Mouse (Mus musculus): ENCODE measurements around the gene Gorasp2.
A peak's percentile ranks its signal among the peaks of the same experiment; 100 is the strongest.

The Gorasp2 gene

DNA sequence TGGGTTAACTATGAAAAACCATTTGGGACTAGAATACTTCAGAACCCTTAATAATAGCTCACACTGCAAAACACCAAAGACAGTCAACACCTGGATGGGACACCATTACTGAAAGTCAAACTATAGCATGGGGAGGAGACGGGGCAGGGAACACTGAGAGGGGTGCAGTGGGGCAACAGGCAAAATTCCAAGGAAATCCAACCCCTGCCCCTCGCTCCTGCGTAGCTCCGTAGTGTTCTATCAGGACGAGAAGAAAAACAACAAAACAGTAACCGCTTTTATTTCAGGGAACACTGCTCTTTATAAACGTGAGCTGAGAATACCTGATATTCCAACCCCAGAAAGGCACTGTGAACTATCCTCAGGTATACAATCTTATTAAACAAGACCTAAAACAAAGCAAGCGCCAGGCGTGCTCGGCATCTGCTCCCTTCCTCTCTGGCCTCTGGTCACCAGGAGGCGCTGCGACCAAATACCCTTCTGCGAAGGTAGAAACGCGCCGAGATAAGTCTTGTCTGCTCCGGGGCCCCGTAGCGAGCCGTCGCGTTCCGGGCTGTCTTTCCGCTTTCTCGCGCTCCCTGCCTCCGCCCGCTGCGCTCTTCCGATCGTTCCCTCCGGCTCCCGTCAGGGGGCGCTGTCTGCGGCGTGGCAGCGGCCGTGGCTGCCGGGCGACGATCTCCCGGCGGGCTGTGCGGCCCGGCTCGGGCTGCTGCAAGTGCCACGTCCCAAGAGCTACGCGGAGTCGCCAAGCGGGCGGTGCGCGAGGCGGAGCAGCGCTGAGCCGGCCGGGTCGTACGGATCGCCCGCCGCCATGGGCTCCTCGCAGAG lies at the start of gene Gorasp2:
TSS of gene Gorasp2 (plus strand) at position 690 of the 828 bp plus-strand sequence.
- DNase-seq, result peak; percentile 97

DNA sequence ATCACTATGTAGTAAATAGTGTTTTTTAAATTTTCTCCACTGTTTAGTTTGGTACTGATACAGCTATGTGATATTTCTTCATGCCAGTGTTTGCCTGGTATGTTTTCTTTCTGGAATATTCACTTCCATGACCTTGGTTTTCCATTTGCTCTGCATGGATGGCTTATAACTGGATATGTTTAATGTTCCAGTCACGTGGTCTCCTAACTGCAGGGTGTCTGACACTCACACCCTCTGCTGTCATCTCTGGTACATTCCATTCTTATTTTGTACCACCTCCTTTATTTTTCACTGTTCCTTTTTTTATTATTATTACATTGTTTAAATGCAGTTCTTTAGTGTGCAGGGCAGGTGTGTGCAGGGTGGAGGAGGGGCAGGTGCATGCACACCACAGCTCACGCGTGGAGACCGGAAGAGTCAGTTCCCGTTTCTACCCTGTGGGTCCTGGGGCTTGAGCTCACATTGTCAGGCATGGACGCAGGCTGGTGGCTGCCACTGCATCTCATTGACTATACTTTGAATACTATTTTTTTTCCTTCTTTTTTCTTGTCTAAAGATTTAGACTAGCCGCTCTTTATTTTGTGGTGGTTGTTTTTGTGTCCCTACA lies 46.5 kb upstream of the Gorasp2 start:
- DNase-seq, result no peak

DNA sequence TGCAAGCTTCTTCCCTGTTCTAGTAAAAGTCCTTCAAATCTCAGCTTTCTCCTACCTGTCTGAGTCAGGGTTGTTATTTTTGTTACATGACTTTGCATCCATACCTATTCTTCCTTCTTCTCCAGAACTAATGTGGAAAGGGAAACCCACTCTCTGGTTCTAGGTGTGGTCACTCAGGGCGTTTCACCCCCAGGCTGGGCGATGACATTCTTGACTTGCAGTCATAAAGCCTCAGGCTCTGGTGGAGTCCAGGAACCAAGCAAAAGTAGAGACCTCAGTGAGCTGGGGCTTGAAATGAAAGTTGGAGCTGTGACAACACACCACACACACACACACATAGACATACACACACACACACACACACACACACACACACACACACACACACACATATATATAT lies 45.3 kb upstream of the Gorasp2 start:
- no peak for DNase-seq

DNA sequence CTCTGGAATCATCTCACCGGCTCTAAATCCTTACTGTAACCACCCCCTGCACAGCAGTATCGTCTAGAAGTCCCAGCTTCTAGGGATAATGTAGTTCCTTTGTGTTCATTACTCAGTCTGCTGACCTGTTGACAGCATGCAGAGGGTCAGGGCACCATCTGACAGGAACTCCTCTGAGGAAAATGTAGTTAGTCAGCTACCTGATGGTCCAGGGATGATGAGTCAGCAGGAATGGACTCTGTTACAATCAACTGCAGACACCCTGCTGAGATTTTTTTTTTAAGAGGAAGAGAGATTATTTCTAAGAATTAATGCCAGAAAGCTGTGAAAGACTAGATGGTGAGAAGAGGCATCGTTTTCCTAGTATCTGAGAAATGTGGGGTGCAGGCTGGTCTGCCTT lies 44.8 kb upstream of the Gorasp2 start:
- no peak for DNase-seq

DNA sequence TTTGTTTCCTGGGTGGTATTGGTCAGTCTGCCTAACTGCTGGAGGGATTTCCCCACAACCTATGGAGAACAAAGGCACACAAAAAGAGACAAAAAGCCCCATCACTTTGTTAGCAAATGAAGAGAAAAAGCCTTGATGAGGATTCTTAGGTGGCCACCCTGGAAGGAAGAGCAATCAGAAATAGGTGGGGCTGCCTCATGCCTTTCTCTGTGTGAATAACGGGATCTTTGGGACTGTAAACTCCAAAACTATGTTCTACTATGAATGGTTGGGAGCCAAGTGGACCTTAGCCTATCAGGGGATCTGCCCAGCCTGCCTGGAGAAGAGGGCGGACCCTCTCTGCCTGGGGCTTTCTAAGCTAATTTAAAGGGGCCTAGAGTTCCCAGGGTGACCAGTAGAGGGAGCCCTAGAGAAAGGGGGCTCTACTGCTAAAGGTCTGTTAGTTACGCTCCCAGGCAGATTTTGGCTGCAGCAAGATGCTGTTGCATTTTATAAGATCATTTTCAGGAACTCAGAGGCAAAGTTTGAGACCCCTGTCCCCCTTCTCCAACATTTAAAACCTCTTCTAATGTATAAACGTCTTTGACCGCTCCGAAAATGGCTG lies 42.0 kb upstream of the Gorasp2 start:
- no peak for DNase-seq

DNA sequence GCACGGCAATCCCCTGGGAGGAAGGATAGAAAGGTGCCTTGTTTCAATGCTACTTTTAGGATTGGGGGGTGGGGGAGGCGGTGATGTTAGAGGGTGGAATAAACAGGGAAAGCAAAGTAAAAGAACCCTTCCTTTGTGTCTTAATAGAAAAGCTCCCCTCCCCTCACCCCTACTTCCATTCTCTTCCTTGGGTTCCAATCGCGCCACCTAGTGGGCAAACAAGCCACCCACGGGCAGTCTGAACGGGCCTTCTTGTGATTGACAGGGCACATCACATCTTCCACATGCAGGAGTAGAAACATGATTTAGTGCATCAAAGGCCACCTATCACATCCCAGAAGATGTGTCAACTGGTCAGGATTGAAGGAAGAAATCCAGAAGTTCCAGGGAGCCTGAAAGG lies 41.2 kb upstream of the Gorasp2 start:
- peak; percentile 31 for DNase-seq

DNA sequence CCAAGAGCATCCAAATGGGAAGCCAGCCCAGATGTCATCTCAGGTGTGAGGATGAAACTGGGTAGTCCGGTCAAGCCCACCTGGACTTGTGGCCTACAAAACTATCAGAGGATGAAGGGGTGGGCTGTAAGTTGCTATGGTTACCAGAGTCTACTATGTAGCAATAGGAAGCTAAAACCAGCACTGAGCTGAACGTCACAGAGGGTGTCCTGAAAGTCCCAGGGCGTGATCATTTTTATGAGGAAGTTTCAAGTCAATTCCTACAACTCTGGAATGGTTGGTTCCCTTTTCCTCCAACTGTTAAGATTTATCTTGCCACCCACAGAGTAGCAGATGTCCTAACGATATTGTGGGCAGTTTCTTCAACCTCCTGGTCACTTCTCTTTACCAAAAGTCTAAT lies 39.1 kb upstream of the Gorasp2 start:
- DNase-seq, result no peak

DNA sequence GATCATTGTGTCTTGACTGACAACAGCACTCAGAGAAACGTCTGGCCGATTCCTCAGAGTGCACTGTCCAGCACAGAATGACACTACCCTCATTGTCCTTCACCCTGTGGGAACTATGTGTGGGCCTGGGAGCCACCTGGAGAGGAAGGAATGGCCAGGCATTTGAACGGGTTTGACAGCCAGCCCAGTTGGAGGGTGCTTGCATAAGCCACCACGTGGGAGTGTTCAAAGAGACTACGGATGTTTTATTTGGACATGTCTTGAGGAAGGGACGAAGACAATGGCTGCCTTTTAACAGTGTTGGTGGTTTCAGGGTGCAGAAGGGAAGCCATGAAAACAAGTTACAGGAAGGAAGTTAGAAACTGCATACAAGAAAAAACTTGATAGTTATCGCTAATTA lies 35.6 kb upstream of the Gorasp2 start:
- DNase-seq, result no peak

DNA sequence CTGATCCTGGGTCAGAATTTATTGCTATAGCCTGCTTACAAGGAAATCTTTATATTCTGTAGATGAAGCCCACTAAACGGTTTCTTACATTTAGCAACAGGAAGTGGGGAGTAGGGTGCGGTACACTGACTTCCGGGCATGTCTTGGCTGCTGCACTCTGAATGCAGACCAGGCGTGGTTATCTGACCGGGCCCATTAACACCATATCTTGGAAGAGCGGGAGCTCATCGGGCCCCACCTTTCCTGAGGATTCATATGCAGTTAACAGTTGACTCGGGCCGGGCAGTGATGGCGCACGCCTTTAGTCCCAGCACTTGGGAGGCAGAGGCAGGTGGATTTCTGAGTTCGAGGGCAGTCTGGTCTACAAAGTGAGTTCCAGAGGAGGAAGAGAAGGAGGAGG lies 33.0 kb upstream of the Gorasp2 start:
- DNase-seq, result no peak

DNA sequence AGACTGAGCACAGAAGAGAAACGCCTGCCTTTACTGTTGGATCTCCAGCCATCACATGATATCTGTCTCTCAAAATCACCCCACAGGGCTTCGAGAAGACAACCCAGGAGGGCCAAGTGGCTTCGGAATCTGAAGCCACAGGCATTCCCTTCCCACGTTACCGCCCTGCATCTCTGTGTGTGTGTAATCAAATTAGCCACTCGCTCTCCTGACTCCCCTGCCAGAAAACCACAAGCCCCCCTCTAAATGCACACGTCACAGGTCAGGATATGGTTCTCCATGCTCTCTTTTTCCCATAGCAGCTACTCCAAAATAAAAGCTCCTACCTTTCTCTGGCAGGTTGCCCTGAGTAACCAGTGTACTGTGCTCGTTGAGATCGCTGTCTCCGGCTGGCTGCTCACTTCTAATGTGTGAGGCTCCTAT lies 32.0 kb upstream of the Gorasp2 start:
- peak; percentile 72 for DNase-seq

DNA sequence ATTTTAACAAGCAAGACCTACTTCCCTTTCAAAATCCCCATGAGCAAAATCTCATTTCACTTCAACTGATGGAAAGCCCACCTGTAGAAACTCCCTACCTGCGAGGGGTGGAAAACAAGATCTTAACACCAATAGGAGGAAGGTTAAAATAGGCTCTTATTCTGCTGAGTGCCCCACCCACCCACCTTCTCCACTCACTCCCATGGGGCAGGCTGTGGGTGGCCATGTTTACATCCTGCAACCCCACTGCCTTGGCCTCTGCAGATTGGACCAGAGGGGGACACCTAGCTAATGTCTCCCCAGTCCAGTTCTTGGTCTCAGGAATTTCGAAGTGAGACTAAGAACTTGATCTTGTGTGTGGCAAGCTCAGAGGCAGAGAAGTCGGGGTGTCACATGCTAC lies 31.5 kb upstream of the Gorasp2 start:
- DNase-seq, result no peak

DNA sequence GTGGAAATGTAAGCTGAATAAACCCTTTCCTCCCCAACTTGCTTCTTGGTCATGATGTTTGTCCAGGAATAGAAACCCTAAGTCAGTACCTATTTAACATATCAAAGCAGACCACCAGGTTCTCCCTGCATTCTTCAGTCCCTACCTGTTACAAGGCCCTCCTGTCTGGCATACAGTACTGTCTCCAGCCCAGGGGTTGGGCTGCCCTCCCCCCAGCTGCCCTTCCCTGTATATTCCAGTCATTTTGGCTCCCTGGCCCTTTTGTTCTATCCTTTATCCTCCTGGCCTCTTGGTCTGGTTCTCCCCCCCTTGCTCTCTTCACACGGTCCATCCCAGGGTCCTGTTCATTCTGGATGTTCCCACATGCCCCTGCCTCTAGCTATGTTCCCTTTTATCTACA lies 30.1 kb upstream of the Gorasp2 start:
- DNase-seq, result no peak

DNA sequence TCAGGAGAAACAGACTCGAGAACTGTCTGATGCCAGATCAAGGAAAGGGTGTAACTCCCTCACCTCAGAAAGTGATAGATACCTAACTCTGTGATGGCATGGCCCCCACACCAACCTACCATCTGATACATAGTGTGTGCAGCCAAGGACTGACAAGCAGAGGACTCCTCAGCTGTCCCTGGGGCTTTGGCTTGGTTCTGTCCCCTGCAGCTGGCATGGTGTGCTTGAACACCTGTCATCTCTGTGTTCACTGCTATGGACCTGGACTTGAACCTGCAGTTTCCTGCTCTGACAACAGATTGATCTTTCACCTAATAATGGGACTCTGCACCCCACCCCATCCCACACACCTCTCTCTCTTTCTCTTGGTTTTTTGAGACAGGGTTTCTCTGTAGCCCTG lies 29.0 kb upstream of the Gorasp2 start:
- no peak for DNase-seq

DNA sequence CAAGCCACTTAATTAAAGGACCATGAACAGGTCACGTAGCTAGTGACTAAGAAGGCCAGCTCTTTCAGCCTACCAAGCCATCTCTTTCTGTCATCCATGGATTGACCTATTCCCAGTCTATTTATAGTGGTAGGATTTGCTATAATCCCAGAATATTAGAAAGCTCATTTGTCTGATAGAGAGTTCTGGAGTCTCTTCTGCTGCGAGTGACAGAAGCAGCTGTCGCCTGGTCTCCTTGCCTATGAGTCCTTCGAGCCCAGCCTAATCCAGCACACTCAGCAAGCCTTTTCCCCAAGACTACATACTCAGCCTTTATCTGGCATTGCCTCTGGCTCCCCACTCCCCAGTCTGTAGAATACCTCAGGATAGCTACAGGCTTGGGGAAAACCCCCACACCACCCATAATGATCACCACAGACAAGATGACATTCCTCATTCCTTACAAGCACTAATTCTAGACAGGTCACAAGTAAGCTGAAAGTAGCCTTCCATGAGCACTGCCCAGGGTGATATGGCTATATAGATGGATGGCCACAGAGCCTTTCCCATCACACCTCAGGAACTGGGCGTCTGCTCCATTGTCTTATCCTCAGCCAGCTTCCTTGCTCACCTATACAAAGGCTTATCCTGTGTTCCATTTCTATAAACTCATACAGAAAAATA lies 27.2 kb upstream of the Gorasp2 start:
- no peak for DNase-seq

DNA sequence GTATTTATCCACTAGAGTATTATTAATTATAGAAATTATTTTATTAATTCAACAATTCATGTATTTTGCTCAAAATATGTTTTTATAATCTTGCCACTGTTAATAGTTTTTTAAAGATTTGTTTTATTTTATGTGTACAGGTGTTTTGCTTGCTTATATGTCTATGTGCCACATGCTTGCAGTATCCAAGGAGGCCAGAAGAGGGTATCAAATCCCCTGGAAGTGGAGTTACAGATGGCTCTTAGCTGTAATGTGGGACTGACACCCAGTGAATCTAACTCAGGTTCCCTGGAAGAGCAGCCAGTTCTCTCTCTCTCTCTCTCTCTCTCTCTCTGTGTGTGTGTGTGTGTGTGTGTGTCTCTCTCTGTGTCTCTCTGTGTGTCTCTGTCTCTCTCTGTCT lies 20.4 kb upstream of the Gorasp2 start:
- DNase-seq, result no peak

DNA sequence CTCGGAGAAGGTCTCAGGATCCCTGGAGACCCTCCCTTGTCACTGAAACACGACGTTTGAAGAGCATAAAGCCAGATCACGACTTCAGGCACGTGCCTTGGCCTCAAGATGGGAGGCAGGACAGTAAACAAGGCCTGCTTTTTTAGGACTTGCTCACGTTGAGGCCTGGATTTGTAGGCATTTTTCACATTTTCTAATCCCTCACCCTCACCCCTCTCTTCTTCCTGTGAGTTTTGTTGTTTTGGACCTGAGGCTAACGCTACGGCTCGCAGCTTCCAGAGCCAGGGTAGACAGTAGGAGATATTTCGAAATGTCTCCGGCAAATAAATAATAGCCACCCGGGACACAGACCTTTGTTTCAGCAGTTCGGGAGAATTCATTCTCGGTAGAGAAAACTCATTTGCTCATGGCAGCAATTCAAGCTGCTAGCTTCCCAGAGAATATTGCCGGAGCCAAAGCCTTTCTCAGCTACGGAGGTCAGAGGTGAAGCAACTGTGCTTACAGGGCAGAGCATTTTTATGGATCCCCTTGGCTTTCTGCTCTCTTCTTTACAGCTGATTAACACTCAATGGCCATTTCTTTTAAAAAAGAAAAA lies 18.3 kb upstream of the Gorasp2 start:
- DNase-seq, result peak; percentile 47

DNA sequence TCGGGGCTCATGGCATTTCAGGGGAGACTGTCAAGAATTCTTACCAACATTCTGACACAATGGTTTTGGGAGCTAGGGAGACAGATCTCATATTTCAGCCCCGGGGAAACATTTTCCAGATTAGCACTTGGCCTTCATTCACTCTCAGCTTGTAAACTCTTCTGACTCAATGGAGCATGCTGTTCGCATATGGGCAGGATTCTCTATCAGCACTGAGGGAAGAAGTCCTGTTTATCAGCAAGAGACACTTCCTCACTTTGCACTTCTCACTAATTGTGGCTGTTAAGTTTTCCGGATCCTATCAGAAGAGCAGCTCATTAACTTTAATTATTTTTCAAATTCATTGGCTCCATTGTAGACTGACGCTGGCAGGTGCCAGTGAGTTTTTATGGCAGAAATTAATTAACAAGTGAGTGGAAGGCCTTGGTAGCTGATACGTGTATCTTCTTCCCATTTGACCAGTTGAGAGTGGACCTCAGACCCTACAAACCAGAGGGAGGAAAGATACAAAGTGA lies 16.1 kb upstream of the Gorasp2 start:
- no peak for DNase-seq

DNA sequence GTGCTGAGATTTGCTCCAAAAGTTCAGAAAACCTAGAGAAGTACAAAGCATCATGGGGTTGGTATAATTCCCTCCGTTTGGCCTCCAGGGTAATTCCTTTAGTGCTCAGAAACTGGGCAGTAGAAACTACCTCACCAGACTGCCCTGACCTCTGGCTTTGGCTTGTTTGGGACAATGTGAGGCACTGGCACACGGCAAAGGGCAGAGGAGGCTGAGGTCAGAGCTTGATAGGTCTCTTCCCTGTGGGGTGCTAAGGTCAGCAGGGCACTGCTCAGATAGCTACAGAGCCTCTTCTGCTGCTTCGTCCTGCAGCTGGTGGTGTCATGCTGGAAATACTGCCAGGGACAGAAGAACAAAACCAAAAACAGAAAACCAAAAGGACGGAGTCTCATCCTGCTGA lies 13.7 kb upstream of the Gorasp2 start:
- no peak for DNase-seq

DNA sequence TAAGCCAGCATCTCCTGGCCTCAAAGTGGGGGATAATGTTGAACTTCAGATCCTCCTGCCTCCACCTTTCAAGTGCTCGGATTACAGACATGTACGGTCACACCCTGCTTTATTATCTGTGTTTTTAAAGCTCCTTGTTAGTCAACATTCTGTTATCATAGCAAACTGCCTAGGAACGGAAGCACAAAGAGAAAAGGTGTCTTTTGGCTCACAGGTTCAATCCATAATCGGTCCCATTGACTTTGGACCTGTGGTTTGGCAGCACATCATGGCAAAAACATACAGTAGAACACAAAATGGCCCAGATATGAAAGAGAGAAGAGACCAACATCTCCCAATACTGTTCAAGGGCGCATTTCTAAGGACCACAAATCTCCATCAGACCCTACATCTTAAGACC lies 13.1 kb upstream of the Gorasp2 start:
- DNase-seq, result no peak

DNA sequence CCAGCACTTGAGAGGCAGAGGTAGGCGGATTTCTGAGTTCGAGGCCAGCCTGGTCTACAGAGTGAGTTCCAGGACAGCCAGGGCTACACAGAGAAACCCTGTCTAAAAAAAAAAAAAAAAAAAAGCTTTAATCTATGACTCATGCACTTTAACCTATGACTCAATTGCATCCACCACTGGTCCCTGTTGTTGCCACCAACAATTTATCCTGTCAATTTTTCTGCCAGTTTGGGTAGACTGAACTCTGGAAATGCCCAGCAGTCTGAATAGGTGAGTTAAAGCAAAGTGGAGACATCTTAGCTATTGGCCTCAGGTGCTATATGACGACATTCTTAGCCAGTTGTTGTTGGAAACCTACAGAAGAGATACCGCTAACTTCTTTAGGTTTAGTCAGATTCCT lies 11.9 kb upstream of the Gorasp2 start:
- no peak for DNase-seq

DNA sequence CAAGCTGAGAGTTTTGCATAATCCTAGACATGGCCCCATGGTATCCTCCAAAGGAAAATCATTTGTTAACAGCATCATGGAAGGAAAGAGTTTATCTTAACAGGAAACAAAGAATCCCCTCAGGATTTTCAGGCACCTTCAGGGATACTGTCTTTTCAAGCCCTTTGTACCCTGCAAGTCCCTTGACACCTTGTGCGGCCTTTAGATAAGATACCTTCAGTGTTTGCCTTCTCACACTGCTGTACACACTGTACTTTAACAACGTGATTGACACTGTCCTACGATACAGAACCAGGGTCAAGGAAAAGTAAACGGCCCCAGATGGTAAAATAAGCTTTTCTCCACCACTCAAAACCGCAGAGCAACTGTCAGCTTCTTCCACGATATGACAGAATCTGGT lies 9.6 kb upstream of the Gorasp2 start:
- DNase-seq, result no peak

DNA sequence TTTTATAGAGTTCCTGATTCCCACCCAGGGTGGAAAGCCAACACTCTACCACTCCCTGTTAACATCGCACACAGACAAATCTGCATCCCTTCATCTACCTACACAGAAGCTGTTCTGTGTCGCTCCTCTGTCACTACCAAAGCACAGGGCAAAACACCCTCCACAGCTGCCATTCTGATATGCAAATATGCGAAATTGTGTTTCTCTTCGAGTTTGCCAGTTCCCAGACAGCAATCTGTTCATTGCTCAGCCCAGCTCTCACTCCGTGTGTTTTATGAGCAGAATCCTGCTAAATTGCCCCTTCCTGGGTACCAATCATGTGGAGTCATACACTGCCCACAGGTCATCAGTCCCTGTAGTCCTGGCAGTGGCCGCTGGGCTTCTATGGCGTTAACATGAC lies 4.3 kb upstream of the Gorasp2 start:
- no peak for DNase-seq

Measured in kidney, postnatal 14 days (tissue).